Mouse (Mus musculus) ovary, adult 2 months (tissue): Measurements from ENCODE around the gene Lcn2. TPM values are rescaled to one million over a fixed set of nuclear protein-coding genes. Genes with fewer than 3 reads are reported as not detected.

Source experiments
- polyA plus RNA-seq: library from polyadenylated mRNA; depleted of rRNA; stranded (reverse); fragments of >200 nt; gene quantifications from 2 replicates; pipeline ENCODE4 v1.2.3, GENCODE M21; 2012; rRNA removed

Lcn2 gene
- 201 and 263 TPM in 2 replicates for polyA plus RNA-seq

GRCm38 (mm10) chr2:32387706-32388490 lies at the start of gene Lcn2:
Gene Lcn2, minus strand, starts transcription at chr2:32388252.

DNA sequence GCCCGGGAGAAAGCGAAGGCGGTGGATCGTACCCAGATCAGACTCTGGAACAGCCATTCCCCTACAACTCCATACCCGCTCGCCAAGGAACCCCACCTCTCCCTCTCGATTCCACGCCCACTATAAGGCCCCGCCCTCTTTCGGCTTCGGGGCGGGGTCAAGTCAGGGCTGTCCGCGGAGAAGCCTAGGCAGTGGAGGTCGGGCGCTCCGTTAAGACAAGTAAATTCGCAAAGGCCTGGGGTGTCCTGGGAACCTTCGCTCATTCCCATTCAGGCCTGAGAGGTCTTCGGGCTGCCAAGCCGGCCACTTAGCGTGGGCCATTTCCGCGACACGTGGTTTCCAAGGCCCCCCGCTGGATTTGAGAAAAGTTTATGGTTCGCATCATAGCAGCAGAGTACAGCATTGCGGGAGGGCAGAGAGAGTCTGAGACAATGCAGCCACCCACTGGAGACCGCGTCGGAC lies 7.5 kb upstream of the Lcn2 start, which contains the start of gene Ptges2:
Ptges2 (plus strand) TSS at position 413 of the 462 bp plus-strand sequence.

DNA sequence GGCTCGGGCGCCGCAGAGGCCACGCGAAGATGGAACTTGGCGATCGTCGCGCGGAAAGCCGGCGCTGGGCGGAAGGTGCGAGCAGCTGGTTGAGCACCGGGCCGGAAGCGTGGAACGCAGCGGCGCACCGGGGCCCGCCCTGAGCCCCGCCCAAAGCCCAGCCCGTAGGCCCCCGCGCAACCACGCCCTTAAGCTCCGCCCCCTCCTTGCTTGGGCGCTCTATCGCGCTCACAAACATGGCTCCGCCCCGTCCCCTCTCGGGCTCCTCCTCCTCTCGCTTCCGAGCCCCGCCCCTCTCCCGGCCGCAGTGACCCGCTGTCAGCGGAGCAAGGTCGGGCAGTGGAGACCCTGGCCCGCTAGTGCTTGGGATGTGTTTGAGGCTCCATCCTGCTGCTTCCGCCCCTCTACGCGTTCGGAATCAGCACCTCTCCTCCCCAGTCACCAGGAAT lies 6.3 kb downstream of the Lcn2 start, which contains the start of gene 1110008P14Rik:
1110008P14Rik (minus strand) TSS at position 164 of the 449 bp plus-strand sequence.

DNA sequence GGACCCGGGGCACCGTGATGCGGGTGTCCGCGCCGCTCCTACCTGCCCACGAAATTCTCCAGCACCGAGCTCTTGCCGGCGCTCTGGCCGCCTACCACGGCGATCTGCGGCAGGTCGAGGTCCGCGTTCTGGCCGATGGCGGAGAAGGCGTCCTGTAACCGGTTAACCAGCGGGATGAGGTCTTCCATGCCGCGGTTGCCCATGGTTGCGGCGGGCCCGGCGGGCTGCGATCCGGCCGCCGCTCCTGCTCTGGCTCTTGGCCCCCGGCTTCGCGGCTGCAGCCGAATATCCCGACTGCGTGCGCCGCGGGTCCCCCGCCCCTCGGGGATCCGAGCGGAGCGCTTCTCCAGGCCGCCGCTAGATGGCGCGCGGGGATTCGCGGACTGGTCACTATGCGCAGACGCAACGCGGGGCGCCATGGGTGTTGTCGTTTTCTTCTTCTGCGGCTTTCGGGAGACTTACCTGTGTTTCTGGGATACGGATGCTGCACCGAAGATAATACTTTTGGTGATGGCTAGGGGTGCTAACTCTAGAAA lies 35.0 kb downstream of the Lcn2 start, which contains the start of gene Dnm1:
Dnm1 (minus strand) TSS at position 332 of the 536 bp plus-strand sequence.

DNA sequence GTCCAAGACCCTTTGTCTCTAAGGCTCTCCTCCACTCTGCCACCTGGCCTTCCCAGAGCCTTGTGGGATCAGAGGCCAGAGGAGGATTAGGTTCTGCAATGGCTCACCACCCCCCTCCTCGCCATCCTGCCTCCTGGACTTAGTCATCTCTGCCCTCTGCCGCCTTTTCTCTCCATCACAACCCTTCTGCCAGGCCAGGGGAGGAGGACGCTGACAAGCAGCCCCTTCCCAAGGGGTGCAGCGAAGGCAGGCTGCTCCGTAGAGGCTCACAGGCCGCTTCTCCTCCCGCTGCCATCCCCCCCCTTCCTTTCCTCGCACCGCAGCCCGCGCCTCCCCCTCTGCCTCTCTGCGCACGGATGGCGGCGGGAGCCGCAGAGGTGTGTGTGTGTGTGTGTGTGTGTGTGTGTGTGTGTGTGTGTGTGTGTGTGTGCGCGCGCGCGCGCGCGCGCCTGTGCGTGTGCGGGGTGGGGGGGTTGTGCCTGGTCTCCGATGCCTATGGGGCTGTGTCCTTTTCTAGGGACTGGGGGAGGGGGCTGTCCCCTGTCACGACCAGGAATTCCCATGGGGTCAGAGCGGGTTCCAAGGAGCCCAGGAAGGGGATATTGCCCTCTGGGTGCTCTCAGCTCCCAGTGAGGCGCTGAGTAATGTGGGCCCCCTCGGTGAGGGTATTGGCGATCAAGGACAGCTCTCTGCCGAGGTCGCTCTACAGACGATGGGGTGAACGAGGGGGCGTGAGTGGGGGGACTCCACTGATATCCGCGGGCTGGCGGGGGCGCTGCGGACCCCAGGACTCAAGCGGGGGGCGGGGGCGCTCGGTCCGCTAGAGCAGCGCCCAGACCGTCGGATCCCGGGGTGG lies 35.7 kb downstream of the Lcn2 start, which contains the start of gene Ciz1:
Ciz1 (plus strand) TSS at position 177 of the 856 bp plus-strand sequence.

Other genes with a start within 250 kb of the Lcn2 start
- 90.9 and 101 TPM in 2 replicates for gene Prrc2b, start 237.2 kb downstream of the Lcn2 start, polyA plus RNA-seq
- 74.2 and 83.8 TPM in 2 replicates for gene Pomt1, start 151.7 kb downstream of the Lcn2 start, polyA plus RNA-seq
- gene Uck1, start 128.1 kb downstream of the Lcn2 start, polyA plus RNA-seq, result 225 and 238 TPM in 2 replicates
- 49.3 and 53.1 TPM in 2 replicates for gene Golga2, start 100.9 kb downstream of the Lcn2 start, polyA plus RNA-seq
- 134 and 165 TPM in 2 replicates for gene Swi5, start 100.2 kb downstream of the Lcn2 start, polyA plus RNA-seq
- 395 and 555 TPM in 2 replicates for gene Ciz1, start 35.9 kb downstream of the Lcn2 start, polyA plus RNA-seq
- 141 and 169 TPM in 2 replicates for gene Dnm1, start 34.9 kb downstream of the Lcn2 start, polyA plus RNA-seq
- 335 and 395 TPM in 2 replicates for gene 1110008P14Rik, start 6.3 kb downstream of the Lcn2 start, polyA plus RNA-seq
- 32.5 and 39.0 TPM in 2 replicates for gene Ptges2, start 7.6 kb upstream of the Lcn2 start, polyA plus RNA-seq
- 5.6 and 7.1 TPM in 2 replicates for gene Naif1, start 62.2 kb upstream of the Lcn2 start, polyA plus RNA-seq
- 17.3 and 18.1 TPM in 2 replicates for gene Slc25a25, start 63.2 kb upstream of the Lcn2 start, polyA plus RNA-seq
- gene Fam102a, start 147.1 kb upstream of the Lcn2 start, polyA plus RNA-seq, result 31.7 and 37.3 TPM in 2 replicates
- 118 and 149 TPM in 2 replicates for gene Dpm2, start 182.6 kb upstream of the Lcn2 start, polyA plus RNA-seq
- 0.67 and 0.74 TPM in 2 replicates for gene Pip5kl1, start 186.5 kb upstream of the Lcn2 start, polyA plus RNA-seq
- not detected in 2 replicates for gene 9430097D07Rik, start 187.4 kb upstream of the Lcn2 start, polyA plus RNA-seq
- gene St6galnac4, start 198.8 kb upstream of the Lcn2 start, polyA plus RNA-seq, result 33.5 and 34.2 TPM in 2 replicates
- 80.7 and 95.8 TPM in 2 replicates for gene St6galnac6, start 211.5 kb upstream of the Lcn2 start, polyA plus RNA-seq
- 24.3 and 26.7 TPM in 2 replicates for gene Ak1, start 233.5 kb upstream of the Lcn2 start, polyA plus RNA-seq